Mouse (Mus musculus) bone marrow macrophage, adult 2 months (primary cell): ENCODE measurements around the gene Sipa1l2.

Source experiments
- CTCF ChIP-seq: IDR thresholded peaks from 2 replicates; pipeline ENCODE4 v1.5.1; 2012; ENCODE audit warnings: low read depth, mild to moderate bottlenecking, low read length, moderate library complexity
- POLR2A ChIP-seq: IDR thresholded peaks from 2 replicates; pipeline ENCODE4 v1.6.1; 2012; ENCODE audit warnings: mild to moderate bottlenecking, low read depth, low read length, borderline replicate concordance

GRCm38 (mm10) chr8:125603312-125603840 lies 33.8 kb upstream of the Sipa1l2 start:
- TF ChIP-seq POLR2A = no peak
- TF ChIP-seq CTCF = no peak
